Mouse (Mus musculus) embryonic facial prominence, embryonic 10.5 days (tissue): ENCODE measurements at regions not wholly inside any gene's neighbourhood (a gene's known extent, or its start where the extent isn't known, plus 50 kb on each side); places are given as distances from the start of the nearest gene placed in this dataset.

Experiments
- DNase-seq: peaks from one replicate; pipeline ENCODE4 v3.0.0-alpha.2; 2017; ENCODE audit warnings: low spot score
- H3K27ac ChIP-seq: fragments of 300-500 bp; sonication (generic); replicated peaks from 2 replicates; pipeline ENCODE4 v1.5.1; 2016; ENCODE audit warnings: mild to moderate bottlenecking
- H3K27me3 ChIP-seq: fragments of 300-500 bp; sonication (generic); replicated peaks from 2 replicates; pipeline ENCODE4 v1.6.1; 2016; ENCODE audit warnings: low read depth, mild to moderate bottlenecking; ENCODE audit not compliant: poor library complexity, severe bottlenecking
- H3K36me3 ChIP-seq: fragments of 300-500 bp; sonication (generic); replicated peaks from 2 replicates; pipeline ENCODE4 v1.6.1; 2016; ENCODE audit warnings: mild to moderate bottlenecking, moderate library complexity
- H3K4me1 ChIP-seq: fragments of 300-500 bp; sonication (generic); 2 replicates; pipeline ENCODE4 v1.6.1; 2016
- H3K4me3 ChIP-seq: fragments of 300-500 bp; sonication (generic); 2 replicates; pipeline ENCODE4 v1.5.1; 2016; ENCODE audit warnings: mild to moderate bottlenecking, moderate library complexity
- H3K9me3 ChIP-seq: fragments of 300-500 bp; sonication (generic); 2 replicates; pipeline ENCODE4 v1.6.1; 2016; ENCODE audit warnings: mild to moderate bottlenecking
- WGBS: fragments of 180-500 bp; shearing (Covaris S2); methylation state at CpG from one replicate; pipeline ENCODE4 v1.1.7; 2016; 5-methylcytosine and 5-hydroxymethylcytosine counted together

GRCm38 (mm10) chr15:24648938-24649337 lies 764.6 kb downstream of the Basp1 start:
- Histone ChIP-seq H3K4me1 (no peaks in the 10 kb centered on the region), H3K36me3 (no peaks in the 10 kb centered on the region), H3K27me3 (no peaks in the 10 kb centered on the region), H3K27ac (no peak overlapping the region), H3K9me3 (peaks cover 7% of the 10 kb centered on the region; the same call in 1 of the 2 replicates), H3K4me3 (no peak overlapping the region)
- DNase-seq, result no peak
- 82% methylated on average over 1 of the region's 1 CpGs for WGBS

GRCm38 (mm10) chr15:24635620-24636019 lies 777.9 kb downstream of the Basp1 start:
- Histone ChIP-seq H3K27me3 (no peaks in the 10 kb centered on the region), H3K27ac (no peak overlapping the region), H3K4me1 (no peaks in the 10 kb centered on the region), H3K4me3 (no peak overlapping the region), H3K9me3 (no peaks in the 10 kb centered on the region), H3K36me3 (no peaks in the 10 kb centered on the region)
- WGBS, result 67% methylated on average over 2 of the region's 2 CpGs
- no peak for DNase-seq

- Histone ChIP-seq H3K4me1 (no peaks in the 10 kb centered on the region), H3K36me3 (no peaks in the 10 kb centered on the region), H3K27ac (no peak overlapping the region), H3K4me3 (no peak overlapping the region), H3K27me3 (no peaks in the 10 kb centered on the region), H3K9me3 (no peaks in the 10 kb centered on the region)
- peak; percentile 58 for DNase-seq
- WGBS, result 53% methylated on average over 4 of the region's 4 CpGs
Observed at GRCm38 (mm10) chr15:24596242-24596641, 817.3 kb downstream of the Basp1 start.

- DNase-seq, result peak; percentile 47
- no peaks in the 10 kb centered on the region for H3K27me3 ChIP-seq
- 35% methylated on average over 4 of the region's 4 CpGs for WGBS
Observed at GRCm38 (mm10) chr15:24588943-24589342, 824.6 kb downstream of the Basp1 start.

GRCm38 (mm10) chr15:24566981-24567380 lies 846.6 kb downstream of the Basp1 start:
- Histone ChIP-seq H3K4me3 (no peak overlapping the region), H3K9me3 (no peaks in the 10 kb centered on the region), H3K4me1 (no peaks in the 10 kb centered on the region), H3K27ac (no peak overlapping the region), H3K36me3 (no peaks in the 10 kb centered on the region), H3K27me3 (no peaks in the 10 kb centered on the region)
- 44% methylated on average over 3 of the region's 3 CpGs for WGBS
- peak; percentile 21 for DNase-seq

More at GRCm38 (mm10) chr15:24588943-24589342, 824.6 kb downstream of the Basp1 start:
- Histone ChIP-seq H3K4me3 (no peak overlapping the region), H3K27ac (no peak overlapping the region), H3K9me3 (no peaks in the 10 kb centered on the region), H3K36me3 (no peaks in the 10 kb centered on the region), H3K4me1 (no peaks in the 10 kb centered on the region)

- H3K36me3 ChIP-seq, result no peaks in the 10 kb centered on the region
- no peak overlapping the region for H3K4me3 ChIP-seq
- H3K27ac ChIP-seq, result no peak overlapping the region
- H3K4me1 ChIP-seq, result no peaks in the 10 kb centered on the region
- no peaks in the 10 kb centered on the region for H3K27me3 ChIP-seq
- WGBS, result 91% methylated on average over 4 of the region's 4 CpGs
- H3K9me3 ChIP-seq, result no peaks in the 10 kb centered on the region
- DNase-seq, result no peak
Observed at GRCm38 (mm10) chr15:24556806-24557205, 856.8 kb downstream of the Basp1 start.

- Histone ChIP-seq H3K4me1 (no peaks in the 10 kb centered on the region), H3K27me3 (no peaks in the 10 kb centered on the region), H3K9me3 (no peaks in the 10 kb centered on the region), H3K36me3 (no peaks in the 10 kb centered on the region), H3K27ac (no peak overlapping the region), H3K4me3 (no peak overlapping the region)
- 97% methylated on average over 3 of the region's 3 CpGs for WGBS
- no peak for DNase-seq
Observed at GRCm38 (mm10) chr15:24550108-24550507, 863.5 kb downstream of the Basp1 start.

GRCm38 (mm10) chr15:24530065-24530464 lies 883.5 kb downstream of the Basp1 start:
- DNase-seq, result no peak
- WGBS, result 85% methylated on average over 3 of the region's 3 CpGs

GRCm38 (mm10) chr15:24527379-24527778 lies 886.2 kb downstream of the Basp1 start:
- 75% methylated on average over 5 of the region's 5 CpGs for WGBS
- H3K9me3 ChIP-seq, result no peaks in the 10 kb centered on the region
- no peak overlapping the region for H3K27ac ChIP-seq
- no peaks in the 10 kb centered on the region for H3K36me3 ChIP-seq
- H3K27me3 ChIP-seq, result no peaks in the 10 kb centered on the region
- no peak for DNase-seq
- no peak overlapping the region for H3K4me3 ChIP-seq
- H3K4me1 ChIP-seq, result no peaks in the 10 kb centered on the region

More at GRCm38 (mm10) chr15:24530065-24530464, 883.5 kb downstream of the Basp1 start:
- no peak overlapping the region for H3K4me3 ChIP-seq
- H3K36me3 ChIP-seq, result no peaks in the 10 kb centered on the region
- no peak overlapping the region for H3K27ac ChIP-seq
- H3K27me3 ChIP-seq, result no peaks in the 10 kb centered on the region
- no peaks in the 10 kb centered on the region for H3K4me1 ChIP-seq
- H3K9me3 ChIP-seq, result no peaks in the 10 kb centered on the region

- H3K27ac ChIP-seq, result no peak overlapping the region
- no peaks in the 10 kb centered on the region for H3K9me3 ChIP-seq
- WGBS, result 87% methylated on average over 9 of the region's 9 CpGs
- no peaks in the 10 kb centered on the region for H3K27me3 ChIP-seq
- no peak for DNase-seq
- no peaks in the 10 kb centered on the region for H3K4me1 ChIP-seq
- H3K36me3 ChIP-seq, result no peaks in the 10 kb centered on the region
- H3K4me3 ChIP-seq, result no peak overlapping the region
Observed at GRCm38 (mm10) chr15:24513926-24514325, 899.6 kb downstream of the Basp1 start.

- Histone ChIP-seq H3K9me3 (no peaks in the 10 kb centered on the region), H3K4me1 (peaks cover 3% of the 10 kb centered on the region; the same call in 1 of the 2 replicates), H3K36me3 (no peaks in the 10 kb centered on the region), H3K4me3 (no peak overlapping the region), H3K27ac (no peak overlapping the region), H3K27me3 (no peaks in the 10 kb centered on the region)
- 75% methylated on average over 9 of the region's 9 CpGs for WGBS
- DNase-seq, result no peak
Observed at GRCm38 (mm10) chr15:24501907-24502559, 911.5 kb downstream of the Basp1 start.

- WGBS, result 87% methylated on average over 2 of the region's 2 CpGs
- H3K4me3 ChIP-seq, result no peak overlapping the region
- no peaks in the 10 kb centered on the region for H3K9me3 ChIP-seq
- DNase-seq, result no peak
- H3K27me3 ChIP-seq, result no peaks in the 10 kb centered on the region
- H3K4me1 ChIP-seq, result no peaks in the 10 kb centered on the region
- no peak overlapping the region for H3K27ac ChIP-seq
- no peaks in the 10 kb centered on the region for H3K36me3 ChIP-seq
Observed at GRCm38 (mm10) chr15:24486235-24486634, 927.3 kb downstream of the Basp1 start.

GRCm38 (mm10) chr15:24468239-24468638 lies 945.3 kb downstream of the Basp1 start:
- WGBS, result 91% methylated on average over 1 of the region's 1 CpGs
- Histone ChIP-seq H3K36me3 (no peaks in the 10 kb centered on the region), H3K27ac (no peak overlapping the region), H3K27me3 (no peaks in the 10 kb centered on the region), H3K4me3 (no peak overlapping the region), H3K4me1 (no peaks in the 10 kb centered on the region), H3K9me3 (no peaks in the 10 kb centered on the region)
- no peak for DNase-seq
